Mouse (Mus musculus) midbrain, postnatal 0 days (tissue): ENCODE results near the gene Lrrc15. TPM values are rescaled to one million over a fixed set of nuclear protein-coding genes. Genes with fewer than 3 reads are reported as not detected.
A peak's percentile ranks its signal among the peaks of the same experiment; 100 is the strongest.

Experiments
- ATAC-seq: fragments of 200-750 bp; cut with Nextera tagmentation; 2 replicates; pipeline ENCODE4 v1.8.0; 2017; ENCODE audit warnings: moderate number of reproducible peaks, mild to moderate bottlenecking, moderate TSS enrichment, moderate library complexity; ENCODE audit not compliant: low FRiP score
- DNase-seq: peaks from one replicate; pipeline ENCODE4 v3.0.0-alpha.2; 2015; ENCODE audit warnings: low spot score
- H3K27ac ChIP-seq: fragments of 300-500 bp; sonication (generic); 2 replicates; pipeline ENCODE4 v1.5.1; 2014; ENCODE audit warnings: low read depth, mild to moderate bottlenecking, low read length, mixed read lengths
- H3K27me3 ChIP-seq: fragments of 300-500 bp; sonication (generic); 2 replicates; pipeline ENCODE4 v1.6.1; 2014; ENCODE audit warnings: low read length, control low read depth, mixed read lengths; ENCODE audit not compliant: insufficient read depth
- H3K36me3 ChIP-seq: fragments of 300-500 bp; sonication (generic); 2 replicates; pipeline ENCODE4 v1.6.1; 2014; ENCODE audit warnings: low read length, control low read depth, mixed read lengths; ENCODE audit not compliant: insufficient read depth
- H3K4me1 ChIP-seq: fragments of 300-500 bp; sonication (generic); 2 replicates; pipeline ENCODE4 v1.6.1; 2014; ENCODE audit warnings: mild to moderate bottlenecking, control low read depth, antibody characterized with exemption, low read length, mixed read lengths; ENCODE audit not compliant: insufficient read depth
- H3K4me2 ChIP-seq: fragments of 300-500 bp; sonication (generic); 2 replicates; pipeline ENCODE4 v1.6.1; 2014; ENCODE audit warnings: low read depth, mild to moderate bottlenecking, low read length, mixed read lengths; ENCODE audit not compliant: poor library complexity, severe bottlenecking
- H3K4me3 ChIP-seq: fragments of 300-500 bp; sonication (generic); 2 replicates; pipeline ENCODE4 v1.5.1; 2014; ENCODE audit warnings: low read depth, mild to moderate bottlenecking, low read length, moderate library complexity
- H3K9ac ChIP-seq: fragments of 300-500 bp; sonication (generic); replicated peaks from 2 replicates; pipeline ENCODE4 v1.6.1; 2014; ENCODE audit warnings: mild to moderate bottlenecking, low read length, moderate library complexity, mixed read lengths; ENCODE audit not compliant: poor library complexity, severe bottlenecking
- H3K9me3 ChIP-seq: fragments of 300-500 bp; sonication (generic); 2 replicates; pipeline ENCODE4 v1.6.1; 2016; ENCODE audit warnings: low read length, control low read depth
- CTCF ChIP-seq: IDR thresholded peaks from 2 replicates; pipeline ENCODE4 v1.5.1; 2016; ENCODE audit warnings: antibody characterized with exemption, mild to moderate bottlenecking
- WGBS: fragments of 180-500 bp; shearing (Covaris S2); extraction: QIAGEN DNeasy Blood & Tissue Kit; methylation state at CpG from one replicate; pipeline ENCODE4 v1.1.7; 2014; 5-methylcytosine and 5-hydroxymethylcytosine counted together
- polyA plus RNA-seq: library from polyadenylated mRNA; unstranded; fragments of >200 nt; fragmentation: Nextera tagmentation; extraction: Ambion mirVana; gene quantifications from 2 replicates; pipeline ENCODE4 v1.2.1, GENCODE M21; 2015
- total RNA-seq: library from RNA; depleted of rRNA; stranded (reverse); fragments of >200 nt; gene quantifications from 2 replicates; pipeline ENCODE4 v1.2.3, GENCODE M21; 2014; rRNA removed

Gene Lrrc15
- 0.28 and 0.60 TPM in 2 replicates for total RNA-seq
- polyA plus RNA-seq: 0.11 and 0.15 TPM in 2 replicates

DNA sequence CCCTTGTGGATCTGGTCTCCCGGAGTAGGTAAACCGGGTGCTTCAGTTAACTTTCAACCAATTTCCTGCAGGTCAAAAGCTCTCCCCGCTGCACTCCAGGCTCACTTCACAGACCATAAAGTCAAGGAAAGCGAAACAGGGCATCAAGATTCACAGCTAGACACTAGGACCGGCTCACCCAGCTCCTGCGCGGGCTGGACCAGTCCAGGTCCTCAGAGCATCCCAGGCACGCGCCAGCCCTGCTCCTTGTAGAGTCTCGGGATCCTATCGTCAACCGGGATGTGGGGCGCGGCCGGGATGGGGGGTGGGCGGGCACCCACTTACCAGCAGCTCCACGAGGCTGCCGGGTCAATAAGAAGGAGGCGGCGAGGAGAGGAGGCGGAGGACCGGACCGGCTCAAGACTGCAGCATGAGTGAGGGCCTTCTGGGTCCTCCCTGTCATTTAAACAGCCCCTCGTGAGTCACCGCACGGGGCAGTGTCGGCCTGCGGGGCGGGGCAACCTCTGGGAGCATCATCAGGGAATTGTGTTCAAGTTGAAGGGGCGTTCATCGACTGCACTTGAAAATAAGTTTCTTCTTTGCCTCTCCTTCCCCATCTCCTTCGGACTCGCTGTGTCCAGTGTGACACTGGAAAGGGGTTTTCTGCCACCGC, at the start of gene Lrrc15:
Lrrc15 (minus strand) TSS at position 413 of the 652 bp plus-strand sequence.
- Histone ChIP-seq H3K27me3 (peaks cover 13% of the 10 kb centered on the region), H3K27ac (no peak within 1 kb of the TSS), H3K4me1 (peaks cover 5% of the 10 kb centered on the region; the same call in 1 of the 2 replicates), H3K9me3 (no peaks in the 10 kb centered on the region), H3K4me3 (peak within 1 kb of the TSS; percentile 29), H3K36me3 (no peaks in the 10 kb centered on the region), H3K9ac (0 out of 2 replicates have a peak within 1 kb of the TSS, but pooled peaks have one; percentile 33), H3K4me2 (peak within 1 kb of the TSS; percentile 49)
- 7% methylated on average over 34 of the region's 34 CpGs for WGBS
- ATAC-seq (no peak), DNase-seq (no peak)
- peak; percentile 44 for TF ChIP-seq CTCF

DNA sequence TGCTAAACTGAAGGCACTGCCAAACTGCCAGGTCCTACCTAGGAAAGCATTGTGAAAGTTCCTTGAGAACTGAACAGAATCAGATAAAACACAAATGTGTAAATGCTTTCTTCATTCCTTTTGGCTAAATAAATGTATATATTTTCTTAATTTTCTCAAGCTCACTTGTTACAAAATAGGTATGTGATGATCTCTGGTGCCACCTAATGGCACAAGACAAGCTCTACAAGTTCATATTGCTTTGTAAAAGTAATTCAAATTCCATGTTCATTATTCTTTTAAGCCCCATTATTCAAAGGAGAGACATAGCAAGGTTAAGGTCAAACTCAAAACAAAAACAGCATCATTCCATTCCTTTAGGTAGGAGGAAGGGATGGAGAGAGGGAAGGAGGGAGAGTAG, 31.2 kb upstream of the Lrrc15 start:
- peaks cover 18% of the 10 kb centered on the region for H3K27me3 ChIP-seq
- no peak overlapping the region for H3K4me3 ChIP-seq
- no peak overlapping the region for H3K4me2 ChIP-seq
- no peak overlapping the region for H3K9ac ChIP-seq
- TF ChIP-seq CTCF: peak; percentile 81
- no peaks in the 10 kb centered on the region for H3K36me3 ChIP-seq
- H3K4me1 ChIP-seq: no peaks in the 10 kb centered on the region
- no peak overlapping the region for H3K27ac ChIP-seq
- ATAC-seq: no peak
- DNase-seq: peak; percentile 64
- no peaks in the 10 kb centered on the region for H3K9me3 ChIP-seq

DNA sequence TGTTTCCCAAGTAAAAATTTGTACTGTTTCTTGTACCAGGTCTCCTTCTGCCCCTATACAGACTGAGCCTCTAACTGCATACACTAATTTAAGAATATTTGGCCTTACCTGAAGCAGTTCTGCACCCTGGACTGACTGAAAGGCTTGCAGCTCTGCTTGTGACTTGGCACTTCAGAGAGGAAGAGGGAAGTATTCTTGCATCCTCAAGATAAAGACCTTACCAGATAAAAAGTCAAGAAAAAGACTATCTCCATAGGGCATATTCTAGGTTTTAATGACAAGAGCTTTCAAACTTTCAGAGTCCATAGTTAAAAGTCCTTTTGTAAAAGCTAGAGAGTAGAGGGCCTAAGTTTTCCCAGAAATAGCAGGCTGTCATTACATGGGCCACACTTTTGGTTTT, 27.6 kb upstream of the Lrrc15 start, which contains the start of gene Gp5:
Gp5 (minus strand) TSS at position 133 of the 400 bp plus-strand sequence.
- ATAC-seq (no peak), DNase-seq (no peak)
- Histone ChIP-seq H3K9me3 (no peaks in the 10 kb centered on the region), H3K4me1 (peaks cover 6% of the 10 kb centered on the region; the same call in 1 of the 2 replicates), H3K4me2 (peak within 1 kb of the TSS; percentile 81), H3K27ac (no peak within 1 kb of the TSS), H3K27me3 (peaks cover 32% of the 10 kb centered on the region), H3K36me3 (no peaks in the 10 kb centered on the region), H3K9ac (no peak within 1 kb of the TSS; the same call in 1 of the 2 replicates), H3K4me3 (peak within 1 kb of the TSS; percentile 55)
- TF ChIP-seq CTCF: no peak

DNA sequence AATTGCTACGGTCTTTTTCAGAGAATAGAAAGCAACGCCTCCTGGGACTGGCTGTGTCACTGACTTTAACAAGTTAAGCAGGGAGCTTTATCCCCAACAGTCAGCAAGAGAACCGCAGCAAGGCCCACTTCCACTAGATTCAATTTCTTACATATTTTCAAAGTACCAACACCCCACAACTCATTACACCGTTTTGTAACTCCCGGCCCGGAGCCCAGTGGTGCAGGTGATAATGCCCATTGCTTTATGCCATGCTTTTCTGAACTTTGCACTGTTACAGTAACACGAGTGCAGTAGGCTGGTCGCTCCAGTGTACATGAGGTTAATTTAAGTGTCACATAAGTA, 27.1 kb upstream of the Lrrc15 start:
- ATAC-seq: no peak
- Histone ChIP-seq H3K9ac (no peak overlapping the region), H3K9me3 (no peaks in the 10 kb centered on the region), H3K36me3 (no peaks in the 10 kb centered on the region), H3K4me3 (no peak overlapping the region), H3K27ac (no peak overlapping the region), H3K4me1 (peaks cover 6% of the 10 kb centered on the region; the same call in 1 of the 2 replicates), H3K27me3 (peaks cover 32% of the 10 kb centered on the region), H3K4me2 (peak overlapping the region; percentile 81)
- no peak for TF ChIP-seq CTCF
- 54% methylated on average over 8 of the region's 8 CpGs for WGBS
- no peak for DNase-seq

DNA sequence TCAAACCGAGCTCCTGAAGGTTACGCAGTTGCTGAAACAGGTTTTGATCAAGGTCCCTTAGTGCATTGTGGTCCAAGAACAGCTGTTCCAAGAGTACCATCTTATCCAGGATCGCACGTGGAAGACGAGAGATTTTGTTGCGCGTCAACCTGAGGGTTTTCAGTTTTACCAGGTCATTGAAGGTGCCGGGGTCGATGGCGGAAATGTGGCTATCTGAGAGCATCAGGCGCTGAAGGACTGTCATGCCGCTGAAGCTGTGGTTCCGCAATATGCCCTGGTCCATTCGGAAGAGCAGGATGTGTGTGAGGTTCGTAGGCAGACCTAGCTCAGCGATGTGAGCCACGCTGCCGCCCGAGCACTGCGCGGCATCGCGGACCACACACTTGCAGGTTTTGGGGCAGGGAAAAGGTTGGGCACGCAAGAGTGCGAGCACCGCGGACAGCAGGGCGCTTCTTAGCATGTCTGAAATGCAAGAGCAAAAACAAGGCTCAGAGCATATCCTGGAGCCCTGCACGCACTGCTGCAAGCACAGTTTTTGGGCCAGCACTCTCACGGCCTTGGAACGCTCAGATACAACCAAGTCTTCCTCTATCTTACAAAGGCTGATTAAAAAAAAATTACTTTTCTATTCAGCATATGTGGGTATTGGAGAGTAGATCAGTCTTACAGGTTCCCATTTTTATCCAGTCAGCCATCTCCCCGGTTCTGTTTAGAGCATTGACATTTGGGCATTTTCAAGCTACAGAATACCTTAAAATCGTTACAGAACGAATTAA, 26.5 kb upstream of the Lrrc15 start:
- H3K27me3 ChIP-seq: peaks cover 32% of the 10 kb centered on the region
- peak overlapping the region; percentile 55 for H3K4me3 ChIP-seq
- no peaks in the 10 kb centered on the region for H3K9me3 ChIP-seq
- no peak for TF ChIP-seq CTCF
- peaks cover 6% of the 10 kb centered on the region; the same call in 1 of the 2 replicates for H3K4me1 ChIP-seq
- H3K4me2 ChIP-seq: peak overlapping the region; percentile 81
- H3K9ac ChIP-seq: no peak overlapping the region; the same call in 1 of the 2 replicates
- H3K36me3 ChIP-seq: no peaks in the 10 kb centered on the region
- WGBS: 3% methylated on average over 34 of the region's 34 CpGs
- ATAC-seq: peak; percentile 36; the same call in 1 of the 2 replicates
- H3K27ac ChIP-seq: no peak overlapping the region
- DNase-seq: peak; percentile 27
